Mouse (Mus musculus): ENCODE results near the gene Pex16.
A peak's percentile ranks its signal among the peaks of the same experiment; 100 is the strongest.
"Not testable (repeated sequence)": the region's sequence is repeated elsewhere in the genome, so short reads cannot be mapped to it uniquely, and the experiment has no call there.

Pex16 gene

GRCm38 (mm10) chr2:92388891-92389641, 14.6 kb downstream of the Pex16 start:
- DNase-seq (ENCODE audit: low spot score) = peak; percentile 91

- no peak for DNase-seq (ENCODE audit: low spot score)
These were observed 15.2 kb downstream of the Pex16 start for GRCm38 (mm10) chr2:92389645-92390044.

- DNase-seq (ENCODE audit: low spot score) = no peak
These were observed 15.9 kb downstream of the Pex16 start for GRCm38 (mm10) chr2:92390206-92390930.

GRCm38 (mm10) chr2:92391116-92391515, 16.6 kb downstream of the Pex16 start:
- DNase-seq (ENCODE audit: low spot score) = no peak

GRCm38 (mm10) chr2:92391703-92392317, 17.3 kb downstream of the Pex16 start:
- DNase-seq (ENCODE audit: low spot score) = no peak

GRCm38 (mm10) chr2:92392318-92393264, 18.1 kb downstream of the Pex16 start:
- no peak for DNase-seq (ENCODE audit: low spot score)

- no peak for DNase-seq (ENCODE audit: low spot score)
These were observed 21.1 kb downstream of the Pex16 start for GRCm38 (mm10) chr2:92395535-92395934.

- no peak for DNase-seq (ENCODE audit: low spot score)
These were observed 23.0 kb downstream of the Pex16 start for GRCm38 (mm10) chr2:92397436-92397835.

GRCm38 (mm10) chr2:92399877-92400276, 25.4 kb downstream of the Pex16 start:
- DNase-seq (ENCODE audit: low spot score) = not testable (repeated sequence)

- DNase-seq (ENCODE audit: low spot score) = no peak
These were observed 26.2 kb downstream of the Pex16 start for GRCm38 (mm10) chr2:92400682-92401081.

GRCm38 (mm10) chr2:92401091-92401561, 26.6 kb downstream of the Pex16 start, which contains the start of gene Mapk8ip1:
Mapk8ip1 (minus strand) TSS chr2:92401263.
- no peak for DNase-seq (ENCODE audit: low spot score)

GRCm38 (mm10) chr2:92402591-92403326, 28.3 kb downstream of the Pex16 start:
- DNase-seq (ENCODE audit: low spot score) = no peak

GRCm38 (mm10) chr2:92403776-92404319, 29.4 kb downstream of the Pex16 start:
- no peak for DNase-seq (ENCODE audit: low spot score)

GRCm38 (mm10) chr2:92404737-92405136, 30.3 kb downstream of the Pex16 start:
- no peak for DNase-seq (ENCODE audit: low spot score)

GRCm38 (mm10) chr2:92405687-92406086, 31.2 kb downstream of the Pex16 start:
- no peak for DNase-seq (ENCODE audit: low spot score)

- no peak for DNase-seq (ENCODE audit: low spot score)
These were observed 34.0 kb downstream of the Pex16 start for GRCm38 (mm10) chr2:92408309-92409045.

GRCm38 (mm10) chr2:92411705-92412104, 37.2 kb downstream of the Pex16 start:
- no peak for DNase-seq (ENCODE audit: low spot score)

GRCm38 (mm10) chr2:92421723-92422387, 47.4 kb downstream of the Pex16 start:
- no peak for DNase-seq (ENCODE audit: low spot score)

- DNase-seq (ENCODE audit: low spot score) = no peak
These were observed 48.1 kb downstream of the Pex16 start for GRCm38 (mm10) chr2:92422388-92423135.
